Mouse (Mus musculus): ENCODE data around the gene Prpf4b.
A peak's percentile ranks its signal among the peaks of the same experiment; 100 is the strongest.
"Not testable (repeated sequence)": the region's sequence is repeated elsewhere in the genome, so short reads cannot be mapped to it uniquely, and the experiment has no call there.

Gene Prpf4b

DNA sequence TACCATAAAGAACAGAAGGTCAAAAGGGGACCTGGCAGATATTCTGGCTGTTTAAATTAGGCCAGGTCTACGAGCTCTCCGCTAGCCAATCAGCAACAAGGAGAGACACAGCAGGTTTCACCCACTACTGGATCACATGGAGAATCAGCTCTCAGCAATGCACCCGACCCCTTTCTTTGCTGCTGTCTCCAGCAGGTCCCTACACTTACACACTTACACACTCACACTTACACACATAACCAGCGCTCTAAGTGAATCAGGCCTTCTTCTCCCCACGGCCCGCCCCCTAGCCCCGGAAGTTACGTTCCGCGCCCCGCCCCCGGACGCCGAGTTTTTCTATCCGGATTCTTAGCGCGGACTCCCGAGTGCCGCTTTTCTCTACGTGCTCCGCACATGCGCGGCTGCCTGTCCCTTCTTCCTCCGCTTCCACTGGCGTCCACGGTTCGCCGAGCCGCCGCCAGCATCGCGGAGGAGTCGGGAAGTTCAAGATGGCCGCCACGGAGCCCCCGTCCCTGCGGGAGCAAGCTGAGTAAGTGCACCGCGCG, at the start of gene Prpf4b:
Gene Prpf4b, plus strand, starts transcription at position 137 of the 545 bp plus-strand sequence.
- DNase-seq (ENCODE audit: low read depth, low spot score): peak; percentile 91

DNA sequence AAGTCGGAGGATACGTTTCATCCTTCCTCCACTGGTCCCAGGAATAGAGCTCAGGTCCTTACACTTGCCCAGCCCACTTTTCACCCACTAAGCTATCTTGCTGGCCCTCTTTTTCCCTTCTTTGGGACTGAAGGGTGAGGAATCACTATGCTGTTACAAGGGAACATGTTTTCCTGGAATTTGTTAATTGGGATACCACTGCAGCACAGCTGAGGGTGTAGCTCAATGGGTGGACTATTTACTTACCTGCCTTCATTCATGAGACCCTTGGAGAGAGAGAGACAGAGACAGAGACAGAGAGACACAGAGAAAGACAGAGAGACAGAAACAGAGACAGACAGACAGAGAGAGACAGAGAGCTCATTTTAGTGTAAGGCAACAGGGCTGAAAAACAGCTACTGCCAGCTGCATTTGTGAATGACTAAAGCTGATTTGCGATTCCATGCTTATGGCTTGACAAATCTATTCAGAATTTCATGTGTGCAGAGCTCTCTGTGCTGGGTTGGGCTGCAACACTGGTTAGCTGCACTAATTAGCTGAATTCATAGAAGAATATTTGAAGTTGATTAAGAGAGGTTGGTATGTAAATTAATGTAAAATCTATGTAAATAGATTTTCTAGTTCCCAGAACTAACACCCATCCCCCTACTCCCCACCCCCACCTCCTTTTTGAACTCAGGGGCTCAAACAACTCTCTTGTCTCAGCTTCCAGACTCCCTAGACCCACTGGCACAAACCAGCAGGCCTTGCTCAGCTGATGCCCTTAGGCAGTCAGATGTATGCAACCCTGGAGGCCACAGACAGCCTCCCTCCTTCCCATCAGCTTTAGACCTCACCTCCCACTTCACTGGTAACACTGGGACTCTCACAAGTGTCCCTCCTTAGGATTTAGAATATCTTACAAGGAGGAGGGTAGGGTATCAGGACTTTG, 48.1 kb upstream of the Prpf4b start:
- no peak for DNase-seq (ENCODE audit: low read depth, low spot score)

DNA sequence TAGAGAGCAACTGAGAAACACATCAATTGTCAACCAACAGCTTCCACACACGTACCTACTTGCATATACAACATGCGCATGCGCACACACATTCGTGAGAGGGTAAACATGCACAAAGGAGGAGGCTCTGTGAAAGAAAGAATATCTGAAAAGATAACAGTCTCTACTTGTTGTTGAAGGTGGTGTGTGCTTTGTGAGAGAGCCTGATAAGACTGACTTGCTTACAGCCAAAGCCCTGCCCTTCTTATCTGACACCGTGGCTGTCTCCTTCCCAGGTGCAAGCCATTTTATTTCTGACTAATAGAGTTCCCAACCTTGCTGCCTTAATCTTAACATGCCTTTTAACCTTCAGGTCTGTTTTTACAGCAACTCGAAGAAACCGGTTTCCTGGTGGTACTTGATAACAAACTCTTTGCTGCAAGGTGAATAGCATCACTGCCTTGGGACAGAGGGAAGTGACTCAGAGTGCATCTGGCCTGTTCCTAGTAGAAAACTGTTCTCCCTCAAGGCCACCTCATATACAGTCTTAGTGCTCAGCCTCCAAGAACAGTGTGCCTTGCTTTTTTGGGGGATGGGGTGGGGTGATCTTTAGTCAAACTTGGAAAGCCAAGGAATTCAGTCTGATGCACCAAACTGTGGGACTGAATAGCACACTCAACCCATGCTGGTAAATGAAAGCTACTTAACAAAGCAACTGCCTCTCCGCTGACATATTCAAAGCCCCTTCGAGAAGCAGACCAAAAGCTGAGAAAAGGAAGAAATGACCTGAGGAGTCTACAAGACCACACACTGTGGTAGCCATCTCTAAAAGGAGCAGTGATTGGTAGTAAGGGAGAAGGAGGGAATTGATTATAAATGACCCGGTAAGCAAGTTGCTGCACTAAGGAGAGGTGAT, 46.9 kb upstream of the Prpf4b start:
- DNase-seq (ENCODE audit: low read depth, low spot score): peak; percentile 26

DNA sequence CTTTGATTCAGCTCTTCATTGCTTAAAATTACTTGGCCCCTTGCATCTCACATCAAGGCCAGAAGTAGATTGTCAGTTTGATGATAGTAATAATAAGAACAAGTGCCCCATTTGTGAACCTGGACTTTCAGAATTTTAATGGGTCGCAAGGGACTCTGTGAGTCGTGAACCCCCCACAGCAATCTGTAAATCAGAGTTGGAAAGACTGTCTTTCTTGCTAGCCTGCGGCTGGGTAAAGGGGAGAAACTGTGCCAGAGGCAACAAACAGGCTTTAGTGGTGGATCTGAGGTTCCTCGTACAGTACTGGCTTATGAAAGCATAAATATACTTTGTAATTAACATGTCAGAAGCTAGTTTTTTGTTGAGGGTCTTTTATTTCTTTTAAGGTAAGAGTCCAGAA, 32.3 kb upstream of the Prpf4b start:
- DNase-seq (ENCODE audit: low read depth, low spot score): no peak

DNA sequence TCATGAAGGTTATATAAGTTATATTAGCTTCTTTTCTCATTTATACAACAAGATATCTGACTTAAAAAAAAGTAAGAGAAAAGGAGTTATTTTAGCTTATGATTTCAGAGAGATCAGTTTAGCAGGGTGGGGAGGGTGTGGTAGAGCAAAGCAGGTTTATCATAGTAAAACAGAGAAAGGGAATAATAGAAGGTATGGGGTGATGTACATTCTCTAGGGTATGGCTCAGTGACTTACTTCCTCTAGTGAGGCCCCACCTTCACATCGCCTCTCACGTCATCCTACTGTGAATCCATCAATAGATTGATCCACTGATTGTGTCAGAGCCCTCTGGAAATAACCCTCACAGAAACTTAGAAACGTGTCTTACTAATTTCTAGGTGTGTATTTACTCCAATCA, 24.3 kb upstream of the Prpf4b start:
- no peak for DNase-seq (ENCODE audit: low read depth, low spot score)

DNA sequence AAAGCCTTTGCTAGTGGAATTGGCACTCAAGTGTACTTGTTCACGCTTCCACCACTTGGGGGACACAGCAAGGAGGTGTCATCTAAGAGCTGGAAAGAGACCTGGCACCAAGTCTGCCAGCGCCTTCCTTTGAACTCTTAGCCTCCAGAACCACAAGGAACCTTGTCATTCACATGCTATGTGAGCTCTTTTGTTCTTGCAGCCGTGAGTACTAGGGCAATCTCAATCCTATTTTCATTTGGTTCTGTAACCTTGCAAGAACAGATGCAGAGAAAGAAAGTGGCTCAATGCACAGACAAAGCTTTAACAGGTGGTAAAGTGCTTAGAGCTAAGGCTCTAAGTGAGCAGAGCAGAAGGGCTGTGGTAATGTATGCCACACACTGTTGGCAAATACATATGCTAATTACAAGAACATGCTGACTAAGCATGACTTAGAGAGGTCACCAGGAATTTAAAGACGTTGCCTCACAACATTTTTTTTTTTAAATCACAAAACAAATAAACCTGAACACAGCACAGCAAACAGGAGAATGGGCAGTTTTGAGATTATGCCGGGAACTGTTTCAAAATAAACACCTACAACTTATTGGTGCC, 23.8 kb upstream of the Prpf4b start:
- DNase-seq (ENCODE audit: low read depth, low spot score): peak; percentile 58

DNA sequence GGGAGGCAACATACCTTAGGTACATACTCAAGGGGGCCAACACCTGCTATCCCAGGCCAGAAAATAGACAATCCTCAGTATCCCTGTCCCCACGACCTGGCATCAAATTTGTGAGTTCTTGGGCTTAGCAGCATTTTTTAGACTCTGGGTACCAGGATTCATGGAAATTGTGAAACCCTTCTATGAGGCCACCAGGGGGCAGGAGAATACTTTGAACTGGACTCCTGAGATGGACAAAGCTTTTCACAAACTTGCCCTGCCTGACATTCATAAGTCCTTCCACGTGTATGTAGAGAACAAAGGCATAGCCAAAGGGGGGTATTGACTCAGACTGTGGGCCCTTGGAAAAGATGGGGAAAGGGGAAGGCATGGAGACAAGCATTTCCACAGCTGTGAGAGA, 17.6 kb upstream of the Prpf4b start:
- DNase-seq (ENCODE audit: low read depth, low spot score): peak; percentile 59

DNA sequence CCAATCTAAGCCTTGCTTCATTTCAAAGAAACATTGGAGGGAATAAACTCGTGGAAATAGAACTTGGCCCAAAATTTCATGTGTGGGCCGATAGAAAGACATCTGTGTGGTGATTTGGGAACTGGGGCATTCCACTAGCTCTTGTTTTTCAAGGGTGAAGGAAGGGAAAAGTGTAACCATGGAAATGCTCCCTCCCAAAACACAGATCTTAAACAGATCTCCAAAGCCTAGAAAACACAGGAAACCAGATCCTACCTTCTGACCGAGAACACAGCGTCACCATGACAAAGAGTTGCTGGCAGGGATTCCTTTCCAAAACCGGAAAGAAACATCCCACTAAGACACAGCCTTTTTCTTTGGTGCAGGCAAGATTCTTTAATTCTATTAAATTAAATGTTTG, 15.7 kb upstream of the Prpf4b start:
- peak; percentile 83 for DNase-seq (ENCODE audit: low read depth, low spot score)

DNA sequence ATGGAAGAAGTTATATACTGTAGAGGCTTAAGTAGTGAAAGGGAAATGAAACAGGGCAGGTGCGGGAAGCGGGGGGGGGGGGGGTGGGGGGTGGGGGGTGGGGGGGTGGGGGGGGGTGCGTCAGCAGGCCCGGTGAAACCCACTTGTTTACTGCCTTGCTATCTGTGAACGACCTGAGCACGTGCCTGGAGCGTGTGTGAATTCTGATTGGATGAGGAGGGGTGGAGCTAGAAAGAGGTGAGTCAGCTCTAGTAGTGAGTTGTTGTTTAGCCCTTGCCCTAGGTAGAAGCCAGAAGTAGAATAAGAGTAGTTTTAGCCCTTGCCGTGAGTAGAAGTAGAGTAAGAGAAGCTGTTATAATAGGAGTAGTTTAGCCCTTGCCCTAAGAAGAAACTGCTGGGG, 13.9 kb upstream of the Prpf4b start:
- DNase-seq (ENCODE audit: low read depth, low spot score): not testable (repeated sequence)

DNA sequence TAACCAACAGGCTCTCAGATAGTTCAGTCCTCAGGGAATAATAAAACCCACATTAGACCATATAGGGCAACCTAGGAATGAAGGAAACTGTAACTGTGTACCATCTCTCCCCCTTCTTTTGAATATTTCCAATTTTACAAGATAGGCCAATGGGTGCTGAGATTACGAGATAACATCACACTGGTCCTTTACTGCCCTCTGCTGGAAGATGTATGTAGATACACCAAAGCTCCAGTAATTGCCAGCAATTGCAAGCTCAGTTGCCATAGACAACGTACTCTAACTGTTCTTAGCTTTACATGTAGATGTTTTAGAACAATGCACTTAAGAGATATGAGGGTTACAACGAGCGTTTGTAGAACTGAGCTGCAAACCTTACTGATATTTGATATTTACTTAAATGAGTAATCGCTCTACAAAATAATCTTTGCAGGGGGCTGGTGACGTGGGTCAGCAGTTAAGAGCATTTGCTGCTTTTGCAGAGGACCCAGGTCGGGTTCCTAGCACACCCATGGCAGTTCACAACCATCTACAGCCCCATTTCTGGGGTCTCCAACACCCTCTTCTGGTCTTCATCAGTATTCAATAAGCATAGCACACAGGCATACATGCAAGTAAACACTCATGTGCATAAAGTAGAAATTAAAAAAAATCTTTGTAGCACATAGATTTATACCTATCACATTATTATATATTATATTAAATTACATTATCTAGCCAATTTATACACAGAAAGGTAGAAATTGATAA, 10.5 kb upstream of the Prpf4b start:
- peak; percentile 85 for DNase-seq (ENCODE audit: low read depth, low spot score)

DNA sequence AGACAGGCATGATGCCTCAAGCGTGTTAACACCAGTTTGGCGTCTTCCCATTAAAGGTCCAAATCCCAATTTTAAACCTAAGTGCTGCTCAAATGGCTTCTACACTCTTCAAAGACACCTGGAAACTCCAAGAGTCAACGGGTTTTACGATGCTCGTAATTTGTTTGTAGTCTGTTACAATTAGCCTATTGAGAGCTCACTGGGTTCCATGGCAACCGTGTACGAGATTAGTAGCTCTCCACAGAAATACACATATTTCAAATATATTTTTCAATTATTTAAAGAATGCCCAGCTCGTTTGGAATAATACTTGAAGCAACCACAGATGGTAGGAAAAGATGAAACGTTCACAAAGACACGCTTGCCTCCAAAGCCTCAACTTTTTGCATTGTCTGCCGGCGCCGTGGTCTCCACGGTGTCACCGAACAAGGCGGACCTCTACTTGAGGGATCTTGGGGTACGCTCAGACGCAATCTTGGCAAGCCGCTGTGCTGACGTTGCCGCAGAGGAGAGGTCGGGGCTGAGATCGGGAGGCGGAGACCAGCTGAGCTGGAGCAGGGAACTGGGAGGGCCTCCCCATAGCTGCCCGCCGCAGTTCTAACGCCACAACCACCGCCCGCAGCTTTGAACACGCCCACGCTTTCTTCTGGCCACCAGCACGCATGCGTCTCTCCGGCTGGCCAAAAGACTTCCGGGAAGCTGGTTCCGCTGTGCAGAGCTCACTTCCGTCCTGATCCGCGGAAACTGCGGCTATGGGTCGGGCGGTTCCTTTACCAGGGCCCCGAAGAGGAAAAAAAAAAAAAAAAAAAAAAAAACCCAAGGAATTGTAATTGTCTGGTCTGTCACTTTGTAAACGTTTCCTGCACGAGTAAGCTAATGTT, 1.1 kb upstream of the Prpf4b start:
- DNase-seq (ENCODE audit: low read depth, low spot score): peak; percentile 97

DNA sequence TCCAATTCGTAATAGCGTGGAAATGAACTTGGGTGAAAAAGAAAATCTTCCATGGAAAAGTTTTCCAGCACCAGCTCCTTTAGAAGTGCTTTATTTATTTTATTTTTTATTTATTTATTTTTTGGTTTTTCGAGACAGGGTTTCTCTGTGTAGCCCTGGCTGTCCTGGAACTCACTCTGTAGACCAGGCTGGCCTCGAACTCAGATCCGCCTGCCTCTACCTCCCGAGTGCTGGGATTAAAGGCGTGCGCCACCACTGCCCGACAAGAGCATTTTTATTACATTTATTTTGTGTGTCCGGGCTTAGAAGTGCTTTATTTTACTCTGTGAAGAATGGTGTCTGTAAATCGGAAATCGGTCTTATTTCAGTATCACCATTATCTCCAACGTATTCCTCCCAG, 366 bp upstream of the Prpf4b start:
- not testable (repeated sequence) for DNase-seq (ENCODE audit: low read depth, low spot score)

DNA sequence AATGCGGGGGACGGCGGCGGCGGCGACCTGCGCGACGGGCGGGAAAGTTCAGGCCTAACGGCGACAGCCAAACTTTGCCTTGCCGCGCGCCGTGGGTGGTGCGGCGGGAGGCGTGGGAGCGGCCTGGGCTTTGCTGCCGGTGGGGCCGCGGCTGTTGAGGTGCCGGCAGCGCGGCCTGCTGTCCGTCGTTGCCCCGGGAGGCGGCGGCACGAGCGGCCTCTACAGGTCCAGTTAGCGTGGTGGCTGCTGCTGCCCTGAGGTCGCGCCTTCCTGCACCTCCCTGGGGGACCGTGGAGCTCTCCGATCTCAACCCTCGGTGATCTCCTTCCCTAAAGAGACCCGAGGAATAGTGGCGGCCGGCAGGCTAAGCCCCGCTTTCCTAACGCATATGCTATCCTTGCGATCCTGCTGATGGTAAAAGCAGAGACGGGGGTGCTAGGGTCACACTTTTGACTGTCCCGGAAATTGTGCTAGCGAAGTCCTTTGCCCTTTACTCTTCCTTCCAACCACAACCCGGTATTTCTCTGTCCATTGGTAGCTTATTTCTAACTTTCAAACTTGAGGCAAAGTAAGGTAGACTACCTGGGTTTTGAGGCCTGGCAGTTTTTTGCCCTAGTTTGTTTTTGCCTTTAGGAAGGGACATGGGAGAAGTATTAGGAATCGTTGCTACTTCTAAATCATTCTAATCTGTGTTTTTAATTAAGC, 791 bp downstream of the Prpf4b start:
- peak; percentile 48 for DNase-seq (ENCODE audit: low read depth, low spot score)

DNA sequence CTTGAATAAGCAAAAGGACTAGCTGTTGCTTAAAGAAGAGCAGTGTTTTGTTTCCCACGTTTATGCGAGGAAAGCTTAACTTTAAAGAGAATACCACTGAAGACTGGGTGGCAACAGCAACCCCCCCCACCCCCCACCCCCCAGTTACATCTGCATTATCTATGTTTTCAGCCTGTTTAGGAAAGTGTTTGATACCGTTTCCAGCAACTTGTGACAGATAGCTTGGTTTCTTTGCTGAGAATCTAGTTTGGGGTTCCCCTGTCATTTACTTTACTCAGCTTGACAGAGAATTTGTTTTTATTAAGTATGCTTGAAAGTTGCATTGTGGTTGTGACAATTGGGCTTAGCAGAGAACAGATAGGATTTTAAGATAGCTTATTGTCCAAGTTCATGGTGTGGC, 1.4 kb downstream of the Prpf4b start:
- DNase-seq (ENCODE audit: low read depth, low spot score): no peak

DNA sequence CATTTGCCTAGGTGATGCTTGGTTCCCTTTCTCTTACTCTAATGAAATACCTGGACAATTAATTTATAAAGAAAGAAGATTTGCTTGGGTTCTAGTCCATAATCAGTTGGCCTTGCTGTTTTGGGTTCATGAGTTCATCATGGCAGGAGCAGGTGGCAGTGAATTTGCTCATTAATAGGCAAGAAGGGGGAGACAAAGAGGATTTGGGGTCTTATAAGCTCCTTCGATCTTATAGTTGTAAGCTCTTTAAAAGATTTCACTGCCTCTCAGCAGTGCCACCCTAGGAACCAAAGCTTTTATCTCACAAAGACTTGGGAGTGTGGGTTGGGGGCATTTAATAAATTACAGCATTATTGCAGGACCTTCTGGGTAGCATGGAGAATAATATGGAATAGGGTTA, 17.8 kb downstream of the Prpf4b start:
- no peak for DNase-seq (ENCODE audit: low read depth, low spot score)

DNA sequence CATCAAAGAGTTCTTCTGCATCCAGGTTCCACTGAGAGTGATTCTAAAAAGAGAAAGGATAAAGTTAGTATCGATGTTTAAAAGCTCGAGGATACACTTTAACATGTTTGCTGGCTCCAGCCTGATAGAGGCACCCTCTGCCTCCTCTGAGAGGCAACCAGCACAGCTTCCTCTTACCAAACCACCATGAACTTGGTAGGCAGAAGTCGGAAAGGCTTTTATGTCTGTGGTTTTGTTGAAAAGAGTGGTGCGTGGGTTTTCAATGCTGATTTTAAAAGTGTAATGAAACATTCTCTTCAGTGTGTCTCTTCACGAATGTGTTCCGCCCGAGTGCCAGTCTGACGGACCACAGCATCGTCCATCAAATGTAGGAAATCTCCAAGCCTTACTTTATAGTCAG, 39.5 kb downstream of the Prpf4b start:
- DNase-seq (ENCODE audit: low read depth, low spot score): no peak

DNA sequence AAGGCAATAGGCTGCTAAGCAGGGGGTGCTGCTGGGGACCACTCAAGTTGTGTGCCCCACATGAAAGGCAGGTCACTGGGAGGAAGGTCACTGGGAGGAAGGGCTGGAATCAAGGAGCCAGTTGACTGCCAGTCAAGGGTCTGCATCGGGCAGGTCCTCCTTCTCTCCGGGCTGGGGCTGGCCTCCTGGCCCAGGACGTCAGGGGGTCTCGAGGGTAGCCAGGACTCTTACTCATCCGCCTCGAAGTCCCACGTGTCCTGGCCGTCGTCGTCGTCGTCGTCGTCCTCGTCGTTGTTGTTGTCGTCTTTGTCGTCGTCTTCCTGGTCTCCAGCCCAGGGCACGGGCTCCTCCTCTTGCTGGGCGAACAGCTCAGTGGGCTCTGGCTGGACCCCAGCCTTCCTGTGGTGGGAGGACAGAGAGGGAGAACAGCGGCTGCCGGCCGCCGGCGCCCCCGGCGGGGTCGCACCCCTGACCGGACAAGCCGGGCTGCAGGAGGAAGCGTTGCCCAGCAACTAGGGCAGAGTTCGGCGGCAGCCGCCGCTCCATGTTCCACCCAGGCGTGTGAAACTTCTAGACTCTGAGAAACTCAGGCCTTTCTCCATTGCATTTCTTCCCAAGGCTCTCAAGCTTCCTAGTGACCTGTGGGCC, 41.5 kb downstream of the Prpf4b start:
- peak; percentile 48 for DNase-seq (ENCODE audit: low read depth, low spot score)

DNA sequence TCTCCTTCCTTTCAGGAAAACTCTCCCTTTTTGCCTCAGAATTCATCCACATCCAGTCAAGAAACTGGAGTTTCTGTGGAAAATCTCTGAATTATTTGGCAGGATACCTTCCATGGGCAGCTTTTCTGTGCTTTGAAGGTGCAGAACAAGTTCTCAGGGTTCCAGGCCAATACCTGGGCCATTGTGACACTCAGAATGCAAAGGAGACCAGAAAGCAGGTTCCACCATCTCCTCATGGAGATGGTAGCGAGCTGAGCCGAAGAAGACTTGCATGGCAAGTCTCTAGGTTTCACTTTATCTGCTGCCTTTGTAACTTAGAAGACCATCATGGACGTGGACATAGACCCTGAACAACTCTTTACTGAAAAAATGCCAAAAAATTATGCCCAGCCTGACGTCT, 49.1 kb downstream of the Prpf4b start, which contains the start of the genes Fam217a and 4933417A18Rik:
Gene Fam217a, minus strand, starts transcription at position 101 of the 400 bp plus-strand sequence.
Gene 4933417A18Rik, plus strand, starts transcription at position 200 of the 400 bp plus-strand sequence.
- no peak for DNase-seq (ENCODE audit: low read depth, low spot score)

All from R1 (cell line).